Mouse (Mus musculus): ENCODE measurements around the gene Mat1a.

The Mat1a gene

DNA sequence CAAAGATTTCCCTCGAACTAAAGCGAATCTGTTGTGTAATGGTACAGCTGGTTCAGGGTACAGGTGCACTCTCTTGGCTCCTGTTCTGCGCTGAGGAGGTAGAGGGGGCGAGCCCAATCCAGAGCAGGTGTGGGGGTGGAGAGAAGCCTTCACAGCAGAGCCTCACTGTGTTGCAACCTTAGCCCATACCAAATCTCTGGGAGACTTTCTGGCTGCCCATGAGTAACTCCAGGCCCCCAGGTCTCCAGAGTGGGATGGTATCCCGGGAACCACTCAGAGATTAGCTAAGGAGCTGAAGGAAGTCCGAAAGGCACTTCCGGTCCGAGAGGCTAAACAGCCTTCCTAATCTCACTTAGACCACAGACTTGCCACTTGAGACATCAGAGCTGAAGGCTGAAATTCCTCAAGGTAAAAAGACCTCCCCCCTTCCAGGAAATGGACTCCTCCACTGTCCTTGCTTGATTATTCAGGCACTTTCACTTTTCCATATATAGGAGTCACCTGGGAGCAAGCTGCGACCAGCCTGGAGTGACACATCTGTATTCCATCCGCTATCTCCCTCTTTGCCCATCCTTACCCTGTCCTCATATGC is at the start of gene Mat1a:
Mat1a (plus strand) TSS at position 183 of the 592 bp plus-strand sequence.
- in situ Hi-C loops (cut with MboI, MseI) = no loop called here

DNA sequence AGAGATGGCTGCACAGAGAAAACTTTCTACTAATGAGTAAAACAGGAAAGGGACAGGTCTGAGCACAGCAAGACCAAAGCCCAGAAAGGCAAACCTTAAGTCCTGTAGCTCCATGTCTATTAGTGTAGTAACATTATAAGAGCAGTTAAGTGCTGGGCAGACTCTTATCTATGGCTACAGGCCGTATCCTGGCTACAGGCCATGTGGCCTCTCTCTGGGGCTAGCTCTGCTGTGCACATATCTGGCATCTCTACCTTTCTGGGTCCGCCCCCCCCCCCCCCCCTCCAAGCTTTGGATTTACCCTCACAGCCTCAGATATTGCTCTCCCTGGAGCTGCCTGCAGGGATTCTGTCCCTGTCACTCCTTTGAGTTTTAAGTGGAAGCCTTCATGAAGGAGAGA is 39.7 kb upstream of the Mat1a start:
- in situ Hi-C loops (cut with MboI, MseI) = no loop called here

DNA sequence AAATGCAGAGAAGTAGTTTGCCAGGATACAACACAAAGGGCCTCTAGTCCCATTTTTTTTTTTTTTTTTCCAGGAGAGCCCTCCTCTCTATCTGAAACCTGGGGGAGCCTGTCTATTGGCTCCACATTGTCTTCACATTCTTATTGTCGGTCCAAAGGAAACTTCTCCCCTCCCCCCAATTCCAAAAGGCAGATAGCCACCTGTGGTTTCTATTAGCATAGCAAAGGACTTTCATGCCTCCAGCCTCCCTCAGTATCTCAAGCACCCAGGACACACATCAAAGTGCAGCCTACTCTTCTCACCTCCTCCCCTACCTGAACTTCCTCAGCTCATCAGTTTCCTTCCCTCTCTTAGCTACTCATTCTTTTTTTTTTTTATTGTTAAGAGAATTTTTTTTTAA is 38.4 kb upstream of the Mat1a start:
- in situ Hi-C loops (cut with MboI, MseI) = no loop called here

DNA sequence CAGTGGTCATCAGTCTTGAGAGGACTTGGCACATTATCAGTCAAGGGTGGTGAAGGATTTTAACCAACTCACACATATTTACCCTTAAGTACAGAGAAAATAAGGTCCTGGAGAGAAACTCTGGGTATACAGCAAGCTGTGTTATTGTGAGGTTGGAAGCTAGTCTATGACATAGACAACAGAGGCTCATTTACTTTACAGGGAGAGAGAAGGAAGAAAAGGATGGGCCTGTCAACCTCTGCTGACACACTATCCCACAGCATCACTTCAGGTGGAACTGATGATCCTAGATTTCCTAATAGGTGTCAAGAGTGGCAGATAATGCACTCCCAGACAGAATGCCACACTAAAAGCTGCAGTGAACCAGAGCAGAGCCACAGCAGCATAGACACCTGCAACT is 35.7 kb upstream of the Mat1a start, which contains the start of gene Dydc2:
Dydc2 (minus strand) TSS at position 101 of the 400 bp plus-strand sequence.
- in situ Hi-C loops (cut with MboI, MseI) = no loop called here

DNA sequence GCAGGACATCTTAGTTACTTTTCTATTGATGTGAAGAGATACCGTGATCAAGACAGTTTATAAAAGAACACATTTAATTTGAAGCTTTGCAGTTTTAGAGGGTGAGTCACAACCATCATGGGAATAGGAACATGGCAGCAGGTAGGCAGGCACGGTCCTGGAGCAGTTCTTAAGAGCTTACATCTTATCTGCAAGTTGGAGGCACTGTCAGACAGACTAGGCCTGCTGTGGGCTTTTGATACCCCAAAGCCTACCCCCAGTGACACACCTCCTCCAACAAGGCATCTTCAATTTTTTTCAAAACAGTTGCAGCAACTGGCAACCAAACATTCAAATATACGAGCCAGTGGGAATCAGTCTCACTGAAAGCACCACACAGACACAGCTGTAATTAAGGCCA is 34.5 kb upstream of the Mat1a start:
- in situ Hi-C loops (cut with MboI, MseI) = no loop called here

DNA sequence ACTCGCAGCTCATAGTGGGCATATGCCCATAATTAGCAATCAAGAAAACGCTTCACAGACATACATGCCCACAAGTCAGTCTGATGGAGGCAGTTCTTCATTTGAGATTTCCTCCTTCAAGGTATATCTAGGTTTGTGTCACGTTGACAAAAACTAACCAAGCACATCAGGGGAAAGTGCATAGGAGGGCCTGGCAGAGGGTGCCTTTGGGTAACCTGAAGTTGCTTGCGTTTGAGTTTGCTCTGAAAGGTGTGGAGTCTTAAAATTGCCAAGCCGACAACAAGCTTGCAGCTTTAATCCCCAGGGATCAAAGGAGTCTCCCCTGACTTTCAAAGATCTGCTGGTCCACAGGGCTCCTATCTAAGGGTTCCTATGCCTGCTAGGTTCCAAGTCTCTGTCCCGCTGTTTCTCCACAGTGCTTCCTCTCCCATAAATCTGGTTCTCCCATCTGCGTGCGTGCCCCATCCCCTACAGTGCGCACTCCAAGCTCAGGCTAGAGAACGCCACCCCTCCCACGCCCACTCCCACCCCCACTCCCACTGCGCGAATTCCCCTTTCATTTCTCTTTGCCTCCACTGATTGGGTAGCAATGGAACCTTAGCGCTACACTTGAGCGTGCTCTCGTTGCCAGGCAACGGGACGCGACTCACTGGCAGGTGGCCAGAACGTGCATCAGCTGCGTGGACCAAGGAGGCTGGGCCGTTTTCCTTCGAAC is 32.4 kb upstream of the Mat1a start, which contains the start of gene Dydc1:
Dydc1 (plus strand) TSS at position 683 of the 715 bp plus-strand sequence.
- in situ Hi-C loops (cut with MboI, MseI) = no loop called here

DNA sequence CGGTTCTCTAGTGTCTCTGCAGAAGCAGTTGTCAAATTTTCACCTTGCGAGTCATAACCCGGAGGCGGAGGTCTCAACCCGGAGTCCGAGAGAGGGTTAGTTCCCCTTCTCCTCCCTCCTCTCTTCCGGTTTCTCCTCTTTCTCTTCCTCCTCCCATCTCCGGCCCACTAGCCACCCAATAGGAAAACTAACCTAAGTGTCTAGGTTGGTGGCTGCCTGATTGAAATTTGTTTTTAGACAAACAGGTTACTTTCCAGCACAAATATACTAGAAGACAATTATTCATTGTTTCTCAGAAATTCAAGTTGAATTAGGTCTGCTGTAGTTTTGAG is 31.9 kb upstream of the Mat1a start:
- in situ Hi-C loops (cut with MboI, MseI) = no loop called here

DNA sequence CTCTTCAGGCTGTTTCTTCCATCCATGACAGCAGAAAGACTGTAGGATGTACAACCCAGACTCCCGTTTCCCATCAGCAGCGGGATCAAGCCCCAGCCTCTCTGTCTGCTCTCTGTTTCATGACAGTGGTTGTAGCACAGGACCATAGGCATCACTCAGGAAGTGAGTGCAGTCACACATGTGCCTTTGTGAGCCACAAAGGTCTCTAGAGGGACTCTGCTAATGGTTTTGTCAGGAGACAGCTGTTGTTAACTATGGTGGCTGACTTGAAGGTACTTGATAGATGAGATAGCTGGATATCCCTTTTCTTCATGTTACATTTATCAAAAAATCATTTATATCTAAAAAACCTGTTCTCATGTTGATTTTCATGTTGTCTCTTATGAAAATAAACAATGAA is 22.4 kb upstream of the Mat1a start:
- in situ Hi-C loops (cut with MboI, MseI) = no loop called here

DNA sequence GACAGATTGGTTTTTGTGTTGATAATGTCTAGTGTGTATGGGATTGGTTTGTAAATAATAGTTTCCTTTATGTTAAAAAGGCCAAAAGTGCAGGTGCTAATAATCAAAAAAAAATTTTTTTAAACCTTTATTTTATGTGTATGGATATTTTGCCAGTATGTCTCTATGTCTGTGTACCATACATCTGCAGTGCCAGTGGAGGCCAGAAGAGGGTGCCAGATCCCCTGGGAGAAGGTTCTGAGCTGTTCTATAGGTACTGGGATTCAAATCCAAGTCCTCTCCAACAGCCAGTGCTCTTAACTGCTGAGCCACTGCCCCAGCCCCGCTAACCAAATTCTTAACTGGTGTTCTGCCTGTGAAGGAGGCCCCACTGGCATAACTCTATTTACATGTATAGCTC is 17.3 kb upstream of the Mat1a start:
- in situ Hi-C loops (cut with MboI, MseI) = no loop called here

DNA sequence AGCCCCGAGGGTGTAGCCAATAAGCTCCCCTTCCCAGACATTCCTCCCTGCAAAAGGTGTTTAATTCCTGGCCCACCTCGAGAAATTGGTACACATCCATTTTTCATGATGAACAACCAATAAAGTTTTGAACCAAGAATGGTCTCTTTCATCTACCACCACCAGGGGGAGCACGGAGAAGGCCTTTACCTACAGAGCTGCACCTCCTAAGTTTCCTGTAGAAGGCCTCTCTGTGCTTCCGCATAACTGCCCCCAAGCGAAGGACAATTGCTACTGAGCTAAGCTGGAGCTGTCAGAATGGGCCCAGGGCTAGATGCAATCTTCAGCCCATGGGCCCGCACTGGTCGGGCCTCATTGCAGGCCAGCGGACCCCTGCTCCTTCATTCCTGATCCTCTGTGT is 14.1 kb upstream of the Mat1a start:
- in situ Hi-C loops (cut with MboI, MseI) = no loop called here

DNA sequence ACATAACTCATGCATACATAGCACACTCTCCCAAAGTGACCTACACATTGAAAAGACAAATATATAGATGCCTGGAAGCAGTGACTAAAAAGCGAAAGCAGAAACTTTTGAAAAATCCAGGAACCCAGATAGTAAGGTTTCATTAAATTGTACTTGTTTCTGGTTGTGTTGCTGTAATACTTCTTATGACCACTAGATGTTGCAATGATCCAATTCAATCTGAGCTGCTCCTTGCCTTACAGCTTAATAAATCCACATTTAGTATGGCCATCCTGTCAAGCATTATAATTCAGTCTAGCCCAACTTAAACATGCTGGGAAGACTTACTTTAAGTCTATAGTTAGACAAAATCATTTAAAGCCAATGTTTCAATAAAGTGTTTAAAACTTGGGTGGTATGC is 10.7 kb upstream of the Mat1a start:
- in situ Hi-C loops (cut with MboI, MseI) = no loop called here

DNA sequence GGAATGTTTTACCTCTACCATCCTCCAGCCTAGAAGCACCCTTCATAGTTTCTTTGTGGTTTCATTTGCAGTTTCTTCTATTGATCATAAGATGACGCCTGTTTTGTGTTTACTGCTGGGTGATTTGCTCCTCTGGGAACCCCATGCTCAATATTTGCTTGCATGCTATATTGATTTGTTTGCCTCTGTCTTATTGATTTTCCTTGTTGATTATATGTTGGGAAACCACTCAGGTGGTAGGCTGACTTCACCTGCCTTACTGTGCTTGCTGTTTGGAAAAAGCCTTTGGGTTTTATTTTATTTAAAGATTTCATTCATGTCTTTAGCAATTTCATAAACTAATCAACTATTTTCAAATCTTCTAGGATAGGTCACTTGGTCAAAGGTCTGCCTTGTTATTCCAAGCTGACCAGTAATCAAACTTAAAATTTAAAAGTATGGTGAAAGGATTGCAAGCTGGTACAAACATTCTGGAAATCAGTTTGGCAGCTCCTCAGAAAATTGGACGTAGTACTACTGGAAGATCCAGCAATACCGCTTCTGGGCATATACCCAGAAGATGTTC is 8.5 kb upstream of the Mat1a start:
- in situ Hi-C loops (cut with MboI, MseI) = no loop called here

DNA sequence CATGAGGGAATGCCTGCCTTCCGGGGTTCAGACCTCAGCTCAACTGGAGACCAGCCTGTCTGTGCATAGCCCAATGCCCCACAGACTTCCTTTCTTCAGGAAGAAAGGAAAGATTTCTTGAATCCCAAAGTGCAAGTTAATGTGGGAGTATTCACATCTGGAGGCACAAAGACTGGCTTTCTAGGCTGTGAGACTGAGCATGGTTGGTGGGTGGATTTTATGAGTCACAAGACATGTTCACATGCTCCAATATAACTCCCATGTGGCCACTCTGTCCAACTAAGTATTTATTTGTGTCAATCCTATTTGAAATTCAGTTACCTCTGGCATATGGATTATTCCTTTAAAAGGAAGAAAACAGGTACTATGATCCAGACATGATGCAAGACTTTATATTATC is 6.1 kb upstream of the Mat1a start:
- in situ Hi-C loops (cut with MboI, MseI) = no loop called here

DNA sequence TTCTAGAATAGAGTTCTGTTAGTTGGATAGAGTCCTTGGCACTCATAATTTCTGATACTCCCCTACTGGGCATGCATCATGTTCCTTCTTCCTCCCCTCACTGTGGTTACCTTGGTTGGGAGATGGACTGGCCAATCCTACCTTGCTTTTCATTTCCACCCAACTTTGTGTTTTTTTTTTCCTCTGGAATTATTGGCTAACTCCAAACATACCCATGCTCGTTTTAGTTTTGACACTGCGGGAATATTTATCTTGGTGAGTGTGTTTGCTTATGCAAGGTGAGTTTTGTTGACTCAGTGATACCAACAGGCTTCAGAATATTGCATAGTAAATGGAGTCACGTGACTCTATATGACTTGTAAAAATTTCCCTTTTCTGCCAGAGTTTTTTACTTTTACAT is 4.1 kb upstream of the Mat1a start:
- in situ Hi-C loops (cut with MboI, MseI) = no loop called here

DNA sequence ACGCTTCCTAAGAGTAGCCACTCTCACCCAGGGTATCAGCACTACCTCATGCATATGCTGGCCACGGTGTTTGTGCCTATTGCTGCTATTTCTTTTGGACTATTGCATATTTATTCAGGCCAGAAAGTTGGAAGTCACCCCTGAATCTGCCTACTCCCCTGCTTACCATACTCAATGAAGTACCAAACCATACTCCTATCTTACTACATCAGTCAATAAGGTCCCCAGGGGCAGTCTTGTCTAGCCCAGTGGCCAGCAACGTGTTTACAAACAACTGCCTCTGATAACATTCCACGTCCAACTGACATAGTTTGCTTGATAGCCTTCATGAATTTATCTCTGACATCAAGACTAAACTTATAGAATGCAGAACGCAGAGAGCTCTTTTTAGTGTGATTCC is 3.6 kb upstream of the Mat1a start:
- in situ Hi-C loops (cut with MboI, MseI) = no loop called here

DNA sequence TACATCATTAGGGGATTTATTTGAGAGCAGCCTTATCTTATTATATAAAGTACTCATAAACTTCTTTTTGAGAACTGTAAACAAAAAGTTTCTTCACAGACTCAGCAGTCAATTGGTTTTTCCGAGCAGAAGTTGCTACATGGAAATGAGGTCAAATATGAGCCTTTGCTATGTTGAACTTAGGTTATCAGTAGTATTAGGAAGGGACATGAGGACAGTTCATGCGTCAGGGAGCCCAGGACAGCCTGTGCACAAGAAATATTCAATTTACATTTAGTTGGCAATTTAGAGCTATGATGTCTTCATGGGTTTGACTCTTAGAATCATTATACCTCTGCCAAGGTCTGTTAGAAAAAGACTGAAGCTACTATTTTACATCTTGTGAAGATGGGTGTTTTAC is 2.6 kb upstream of the Mat1a start:
- in situ Hi-C loops (cut with MboI, MseI) = no loop called here

DNA sequence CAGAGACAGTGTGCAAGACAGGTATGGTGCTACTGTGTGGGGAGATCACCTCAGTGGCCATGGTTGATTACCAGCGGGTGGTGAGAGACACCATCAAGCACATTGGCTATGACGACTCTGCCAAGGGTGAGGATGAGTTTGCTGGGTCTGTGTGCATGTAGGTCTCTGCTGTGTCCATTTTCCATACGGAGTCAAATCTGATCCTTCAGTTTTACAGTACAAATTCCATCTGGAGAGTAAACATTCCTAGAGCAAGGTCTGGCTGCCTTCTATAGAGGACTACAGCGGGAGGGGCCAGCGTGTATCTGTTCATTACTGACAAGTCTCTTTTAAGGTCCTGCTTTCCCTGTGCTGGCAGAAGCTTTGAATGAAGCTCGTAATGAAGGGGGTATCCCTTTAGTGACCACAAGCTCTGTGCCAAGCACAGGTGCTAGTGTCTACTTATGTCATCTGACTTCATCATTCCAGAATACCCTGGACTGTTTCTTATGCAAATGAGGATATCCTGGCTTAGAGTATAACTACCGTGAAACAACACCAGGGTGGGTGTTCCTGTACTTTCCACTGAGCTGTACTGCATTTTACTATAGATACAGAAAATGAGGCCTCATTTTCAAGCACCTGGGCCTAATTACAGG is 6.3 kb downstream of the Mat1a start:
- in situ Hi-C loops (cut with MboI, MseI) = loop anchor here (5.0 kb wide), 1 partner anchor 51 kb away; no protein-coding TSS in a partner anchor

DNA sequence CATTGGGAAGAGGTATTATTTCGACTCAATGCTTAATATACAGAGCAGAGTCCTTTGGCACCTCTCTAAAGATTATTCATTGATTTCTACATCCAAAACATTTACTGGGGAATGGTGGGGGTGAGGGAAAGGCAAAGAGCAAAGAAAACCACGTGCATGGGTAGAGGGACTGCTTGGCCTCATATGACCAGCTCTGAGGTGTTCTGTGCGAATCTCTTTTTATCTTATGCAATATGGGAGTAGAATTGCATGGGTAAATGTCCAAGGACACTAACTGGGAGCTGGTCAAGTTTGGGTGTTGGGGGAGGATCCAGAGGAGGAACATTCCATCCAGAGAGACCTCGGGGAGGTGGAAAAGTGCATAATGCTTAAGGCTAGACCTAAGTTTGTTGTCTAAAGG is 8.1 kb downstream of the Mat1a start:
- in situ Hi-C loops (cut with MboI, MseI) = loop anchor here (5.0 kb wide), 1 partner anchor 49 kb away; no protein-coding TSS in a partner anchor

DNA sequence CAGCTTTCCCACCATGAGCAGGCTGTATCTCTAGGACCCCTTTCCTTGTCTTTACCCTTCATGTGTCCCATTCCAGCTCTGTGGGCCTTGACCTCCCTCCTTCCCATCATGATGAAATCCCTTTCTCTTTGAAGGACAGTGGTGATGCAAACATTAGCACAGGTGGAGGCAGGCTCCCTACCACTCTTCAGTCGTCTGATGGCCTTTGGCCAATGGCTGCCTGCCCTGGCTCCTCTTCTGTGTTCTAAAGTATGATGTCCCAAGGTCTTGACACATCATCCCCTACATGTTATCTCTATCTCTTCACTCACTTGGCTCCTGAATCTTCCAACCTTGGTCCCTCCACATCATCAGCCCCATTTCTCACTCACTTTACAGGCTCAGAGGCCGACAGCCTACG is 11.4 kb downstream of the Mat1a start:
- in situ Hi-C loops (cut with MboI, MseI) = no loop called here

DNA sequence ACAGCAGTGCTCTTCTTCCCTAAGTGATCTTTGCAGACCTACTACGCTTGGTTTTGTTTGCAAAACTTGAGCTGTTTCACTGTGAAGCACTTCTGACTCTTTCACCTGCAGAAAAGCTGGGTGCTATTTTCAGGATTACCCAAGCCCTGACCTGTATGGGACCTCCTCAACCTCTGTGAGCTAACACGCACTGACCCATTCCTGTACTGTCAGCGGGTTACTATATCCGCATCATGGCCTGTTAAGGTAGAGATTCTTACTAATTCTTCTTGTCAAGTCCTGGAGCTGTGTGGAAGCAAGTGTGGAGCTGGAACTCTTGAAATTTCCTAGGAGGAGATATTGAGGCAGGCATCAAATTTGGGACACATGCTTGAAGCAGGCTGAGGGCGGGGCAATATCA is 19.8 kb downstream of the Mat1a start:
- in situ Hi-C loops (cut with MboI, MseI) = no loop called here

DNA sequence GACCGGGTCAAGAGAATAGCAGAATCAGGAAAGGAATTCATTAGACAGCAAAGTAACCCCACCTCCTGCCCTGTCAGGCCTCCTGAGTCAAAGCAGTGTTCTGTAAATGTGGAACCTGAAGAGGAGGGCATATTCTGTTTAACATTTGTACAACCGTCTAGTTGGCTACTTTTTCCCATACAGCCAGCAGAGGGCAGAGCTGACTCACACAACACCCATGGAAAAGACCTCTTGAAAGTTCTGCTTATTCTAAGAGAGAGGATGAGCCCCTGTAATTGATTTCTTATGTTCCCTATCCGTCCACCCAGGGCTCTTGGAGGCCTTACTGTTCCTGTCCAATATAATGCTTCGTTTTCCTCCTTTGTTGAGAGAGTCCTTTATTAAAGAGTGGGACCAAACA is 23.2 kb downstream of the Mat1a start:
- in situ Hi-C loops (cut with MboI, MseI) = no loop called here

DNA sequence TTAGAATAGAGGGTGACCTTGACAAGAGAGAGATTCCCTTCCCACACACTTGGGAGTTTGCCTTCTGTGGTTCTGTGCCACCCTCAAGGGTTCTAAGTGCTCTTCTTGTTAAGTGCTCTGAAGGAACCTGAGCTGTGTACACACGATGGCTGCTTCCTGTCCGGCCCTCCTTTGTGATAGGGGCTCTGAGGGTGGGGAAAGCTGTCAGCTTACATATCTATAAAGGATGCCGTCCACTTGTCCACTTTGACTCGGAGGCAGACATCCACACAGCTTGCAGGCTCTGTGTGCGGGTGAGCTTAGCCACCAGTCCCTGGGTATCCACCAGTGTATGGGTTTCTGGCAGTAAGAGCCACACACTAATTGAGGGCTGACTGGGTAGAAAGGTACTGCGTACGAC is 26.7 kb downstream of the Mat1a start, which contains the start of gene Sftpa1:
Sftpa1 (plus strand) TSS at position 243 of the 400 bp plus-strand sequence.
- in situ Hi-C loops (cut with MboI, MseI) = no loop called here

DNA sequence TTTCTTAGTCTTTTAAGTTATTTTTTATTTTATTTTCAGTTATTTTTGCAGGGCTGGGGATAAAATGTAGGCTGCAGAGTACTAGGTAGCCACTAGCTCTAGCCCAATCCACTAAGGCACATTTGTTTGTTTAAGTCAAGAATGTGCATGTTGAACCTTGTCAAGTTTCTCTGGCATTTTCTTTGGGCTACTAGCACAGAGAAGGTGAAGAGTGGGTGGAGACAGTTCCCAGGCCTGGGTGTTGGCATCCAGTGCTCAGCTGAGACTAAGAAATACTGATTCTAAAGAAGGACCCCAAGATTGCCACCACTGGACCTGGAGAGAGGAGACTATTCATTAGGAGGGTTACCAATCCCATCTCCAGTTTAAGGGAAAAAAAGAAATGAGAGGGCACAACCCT is 32.2 kb downstream of the Mat1a start:
- in situ Hi-C loops (cut with MboI, MseI) = no loop called here
